Mouse (Mus musculus): ENCODE data around the gene Kcnk16.

Kcnk16 gene

GRCm38 (mm10) chr14:20229437-20229836 is 39.6 kb downstream of the Kcnk16 start:
- DNase-seq: no peak

- no peak for DNase-seq
Observed at GRCm38 (mm10) chr14:20228336-20228735, 40.7 kb downstream of the Kcnk16 start.

GRCm38 (mm10) chr14:20226982-20227381 is 42.0 kb downstream of the Kcnk16 start:
- no peak for DNase-seq

GRCm38 (mm10) chr14:20226488-20226887 is 42.5 kb downstream of the Kcnk16 start:
- DNase-seq: no peak

GRCm38 (mm10) chr14:20225525-20225924 is 43.5 kb downstream of the Kcnk16 start:
- no peak for DNase-seq

- DNase-seq: no peak
Observed at GRCm38 (mm10) chr14:20224576-20225218, 44.3 kb downstream of the Kcnk16 start.

GRCm38 (mm10) chr14:20224163-20224562 is 44.8 kb downstream of the Kcnk16 start:
- no peak for DNase-seq

GRCm38 (mm10) chr14:20223253-20223652 is 45.7 kb downstream of the Kcnk16 start:
- no peak for DNase-seq

- no peak for DNase-seq
Observed at GRCm38 (mm10) chr14:20221083-20221482, 47.9 kb downstream of the Kcnk16 start.

GRCm38 (mm10) chr14:20219849-20220248 is 49.1 kb downstream of the Kcnk16 start:
- no peak for DNase-seq

- DNase-seq: no peak
Observed at GRCm38 (mm10) chr14:20217299-20217864, 51.6 kb downstream of the Kcnk16 start.

GRCm38 (mm10) chr14:20216561-20217298 is 52.3 kb downstream of the Kcnk16 start:
- no peak for DNase-seq

GRCm38 (mm10) chr14:20215826-20216225 is 53.2 kb downstream of the Kcnk16 start:
- no peak for DNase-seq

- DNase-seq: no peak
Observed at GRCm38 (mm10) chr14:20214125-20214524, 54.9 kb downstream of the Kcnk16 start.

- DNase-seq: no peak
Observed at GRCm38 (mm10) chr14:20211754-20212601, 57.0 kb downstream of the Kcnk16 start.
